Mouse (Mus musculus) kidney, adult 2 months (tissue): Measurements from ENCODE around the gene Nek8. TPM values are rescaled to one million over a fixed set of nuclear protein-coding genes. Genes with fewer than 3 reads are reported as not detected.

ENCODE experiments used
- DNase-seq: peaks from one replicate; pipeline ENCODE4 v3.0.0; 2021
- H3K27ac ChIP-seq: fragments of 200-500 bp; 2 replicates; pipeline ENCODE4 v1.5.1; 2012; ENCODE audit warnings: low read depth, low read length, control low read depth, inconsistent platforms; ENCODE audit not compliant: insufficient read depth
- H3K27me3 ChIP-seq: fragments of 200-500 bp; replicated peaks from 2 replicates; pipeline ENCODE4 v1.6.1; 2012; ENCODE audit warnings: mild to moderate bottlenecking, moderate library complexity, low read length, inconsistent platforms; ENCODE audit not compliant: control insufficient read depth, insufficient read depth
- H3K36me3 ChIP-seq: fragments of 200-500 bp; 2 replicates; pipeline ENCODE4 v1.6.1; 2012; ENCODE audit warnings: mild to moderate bottlenecking, moderate library complexity, low read length, inconsistent platforms; ENCODE audit not compliant: control insufficient read depth, insufficient read depth
- H3K4me1 ChIP-seq: fragments of 200-500 bp; 2 replicates; pipeline ENCODE4 v1.6.1; 2011; ENCODE audit warnings: low read length; ENCODE audit not compliant: control insufficient read depth, insufficient read depth
- H3K4me3 ChIP-seq: fragments of 200-500 bp; 2 replicates; pipeline ENCODE4 v1.5.1; 2011; ENCODE audit warnings: mild to moderate bottlenecking, low read depth, low read length, control low read depth; ENCODE audit not compliant: insufficient read depth
- CTCF ChIP-seq: fragments of 200-500 bp; conservative IDR thresholded peaks from 2 replicates; pipeline ENCODE4 v1.5.1; 2011; ENCODE audit warnings: low read depth, mild to moderate bottlenecking, control low read depth, low read length, moderate library complexity, mixed read lengths; ENCODE audit not compliant: insufficient read depth, insufficient read length
- POLR2A ChIP-seq: fragments of 200-500 bp; IDR thresholded peaks from one replicate; pipeline ENCODE4 v1.6.1; 2011; ENCODE audit warnings: low read depth, low read length, control low read depth
- WGBS: fragments of 180-500 bp; shearing (Covaris S2); methylation state at CpG from one replicate; pipeline ENCODE4 v1.1.7; 2018; 5-methylcytosine and 5-hydroxymethylcytosine counted together
- polyA plus RNA-seq: library from polyadenylated mRNA; depleted of rRNA; stranded (reverse); fragments of >200 nt; gene quantifications from 2 replicates; pipeline ENCODE4 v1.2.3, GENCODE M21; 2012

Gene Nek8
- polyA plus RNA-seq, 1 experiment = 18.3 TPM

GRCm38 (mm10) chr11:78170306-78170705 is 6.2 kb downstream of the Nek8 start:
- H3K4me1 ChIP-seq = peaks cover 10% of the 10 kb centered on the region; the same call in 1 of the 2 replicates
- peak; percentile 84 for DNase-seq
- H3K4me3 ChIP-seq = no peak overlapping the region
- 62% methylated on average over 15 of the region's 15 CpGs for WGBS
- no peaks in the 10 kb centered on the region for H3K36me3 ChIP-seq
- TF ChIP-seq POLR2A = no peak
- no peak for TF ChIP-seq CTCF
- H3K27ac ChIP-seq = no peak overlapping the region
- H3K27me3 ChIP-seq = no peaks in the 10 kb centered on the region

- H3K4me1 ChIP-seq = peaks cover 10% of the 10 kb centered on the region; the same call in 1 of the 2 replicates
- TF ChIP-seq CTCF (no peak), POLR2A (no peak)
- no peaks in the 10 kb centered on the region for H3K27me3 ChIP-seq
- 57% methylated on average over 19 of the region's 19 CpGs for WGBS
- no peak for DNase-seq
- no peak overlapping the region for H3K27ac ChIP-seq
- H3K36me3 ChIP-seq = no peaks in the 10 kb centered on the region
- H3K4me3 ChIP-seq = peak overlapping the region; percentile 18
Measured at GRCm38 (mm10) chr11:78168541-78169468, 7.7 kb downstream of the Nek8 start.

- TF ChIP-seq POLR2A = no peak
- TF ChIP-seq CTCF = no peak
- 87% methylated on average over 14 of the region's 14 CpGs for WGBS
- Histone ChIP-seq H3K4me3 (no peak overlapping the region), H3K27me3 (no peaks in the 10 kb centered on the region), H3K36me3 (no peaks in the 10 kb centered on the region), H3K27ac (no peak overlapping the region), H3K4me1 (peaks cover 20% of the 10 kb centered on the region; the same call in 1 of the 2 replicates)
- DNase-seq = no peak
Measured at GRCm38 (mm10) chr11:78167257-78167959, 9.1 kb downstream of the Nek8 start.

- Histone ChIP-seq H3K36me3 (no peaks in the 10 kb centered on the region), H3K27me3 (no peaks in the 10 kb centered on the region), H3K4me1 (peaks cover 24% of the 10 kb centered on the region; the same call in 1 of the 2 replicates), H3K4me3 (no peak overlapping the region), H3K27ac (peak overlapping the region; percentile 93)
- no peak for DNase-seq
- 82% methylated on average over 6 of the region's 6 CpGs for WGBS
- no peak for TF ChIP-seq CTCF
- no peak for TF ChIP-seq POLR2A
Measured at GRCm38 (mm10) chr11:78166640-78167039, 9.8 kb downstream of the Nek8 start.

GRCm38 (mm10) chr11:78166161-78166560 is 10.3 kb downstream of the Nek8 start:
- no peak for DNase-seq
- no peaks in the 10 kb centered on the region; the same call in 1 of the 2 replicates for H3K36me3 ChIP-seq
- no peak for TF ChIP-seq CTCF
- peak overlapping the region; percentile 93 for H3K27ac ChIP-seq
- H3K4me1 ChIP-seq = peaks cover 27% of the 10 kb centered on the region; the same call in 1 of the 2 replicates
- H3K27me3 ChIP-seq = no peaks in the 10 kb centered on the region
- no peak overlapping the region for H3K4me3 ChIP-seq
- 35% methylated on average over 4 of the region's 4 CpGs for WGBS

- TF ChIP-seq CTCF (no peak), POLR2A (no peak)
- Histone ChIP-seq H3K36me3 (no peaks in the 10 kb centered on the region; the same call in 1 of the 2 replicates), H3K27me3 (no peaks in the 10 kb centered on the region), H3K4me1 (peaks cover 27% of the 10 kb centered on the region; the same call in 1 of the 2 replicates), H3K4me3 (peak overlapping the region; percentile 88), H3K27ac (peak overlapping the region; percentile 93)
- peak; percentile 87 for DNase-seq
- WGBS = 2% methylated on average over 16 of the region's 16 CpGs
Measured at GRCm38 (mm10) chr11:78165761-78166109, 10.7 kb downstream of the Nek8 start.
